Mouse (Mus musculus) heart, embryonic 12.5 days (tissue): ENCODE results near the gene Map2k4. TPM values are rescaled to one million over a fixed set of nuclear protein-coding genes. Genes with fewer than 3 reads are reported as not detected.
A peak's percentile ranks its signal among the peaks of the same experiment; 100 is the strongest.

Experiments used
- ATAC-seq: fragments of 200-750 bp; cut with Nextera tagmentation; 2 replicates; pipeline ENCODE4 v1.8.0; 2017; ENCODE audit warnings: moderate TSS enrichment, moderate library complexity; ENCODE audit not compliant: insufficient number of reproducible peaks, low FRiP score
- H3K27ac ChIP-seq: fragments of 300-500 bp; sonication (generic); 2 replicates; pipeline ENCODE4 v1.5.1; 2016; ENCODE audit warnings: mild to moderate bottlenecking, moderate library complexity; ENCODE audit not compliant: poor library complexity, severe bottlenecking
- H3K27me3 ChIP-seq: fragments of 300-500 bp; sonication (generic); replicated peaks from 2 replicates; pipeline ENCODE4 v1.6.1; 2016; ENCODE audit warnings: mild to moderate bottlenecking, moderate library complexity
- H3K36me3 ChIP-seq: fragments of 300-500 bp; sonication (generic); 2 replicates; pipeline ENCODE4 v1.6.1; 2016; ENCODE audit warnings: mild to moderate bottlenecking, moderate library complexity
- H3K4me1 ChIP-seq: fragments of 300-500 bp; sonication (generic); replicated peaks from 2 replicates; pipeline ENCODE4 v1.6.1; 2016; ENCODE audit warnings: mild to moderate bottlenecking
- H3K4me2 ChIP-seq: fragments of 300-500 bp; sonication (generic); 2 replicates; pipeline ENCODE4 v1.6.1; 2016; ENCODE audit warnings: mild to moderate bottlenecking, moderate library complexity
- H3K4me3 ChIP-seq: fragments of 300-500 bp; sonication (generic); 2 replicates; pipeline ENCODE4 v1.5.1; 2016; ENCODE audit warnings: mild to moderate bottlenecking
- H3K9ac ChIP-seq: fragments of 300-500 bp; sonication (generic); 2 replicates; pipeline ENCODE4 v1.6.1; 2016; ENCODE audit warnings: mild to moderate bottlenecking, moderate library complexity
- H3K9me3 ChIP-seq: fragments of 300-500 bp; sonication (generic); replicated peaks from 2 replicates; pipeline ENCODE4 v1.6.1; 2016; ENCODE audit warnings: mild to moderate bottlenecking, moderate library complexity
- WGBS: fragments of 180-500 bp; shearing (Covaris S2); methylation state at CpG from one replicate; pipeline ENCODE4 v1.1.7; 2016; 5-methylcytosine and 5-hydroxymethylcytosine counted together
- polyA plus RNA-seq: library from polyadenylated mRNA; unstranded; fragments of >200 nt; fragmentation: Nextera tagmentation; extraction: Ambion mirVana; gene quantifications from 2 replicates; pipeline ENCODE4 v1.2.1, GENCODE M21; 2016

The Map2k4 gene
- polyA plus RNA-seq, 1 experiment from 2014 or later: 73.4 TPM

- Histone ChIP-seq H3K27me3 (no peaks in the 10 kb centered on the region), H3K9me3 (no peaks in the 10 kb centered on the region), H3K36me3 (no peaks in the 10 kb centered on the region), H3K9ac (no peak overlapping the region), H3K27ac (no peak overlapping the region), H3K4me2 (no peak overlapping the region), H3K4me3 (no peak overlapping the region), H3K4me1 (no peaks in the 10 kb centered on the region)
- 56% methylated on average over 3 of the region's 3 CpGs for WGBS
- no peak for ATAC-seq
These were observed 13.8 kb upstream of the Map2k4 start for GRCm38 (mm10) chr11:65801899-65802298.

GRCm38 (mm10) chr11:65795896-65796295, 7.8 kb upstream of the Map2k4 start:
- 86% methylated on average over 1 of the region's 1 CpGs for WGBS
- H3K27ac ChIP-seq: no peak overlapping the region
- H3K36me3 ChIP-seq: no peaks in the 10 kb centered on the region
- no peaks in the 10 kb centered on the region for H3K27me3 ChIP-seq
- H3K4me1 ChIP-seq: 0 out of 2 replicates have a peak, but pooled peaks cover 9% of the 10 kb centered on the region
- no peak for ATAC-seq
- no peaks in the 10 kb centered on the region for H3K9me3 ChIP-seq
- no peak overlapping the region for H3K4me3 ChIP-seq
- no peak overlapping the region for H3K4me2 ChIP-seq
- H3K9ac ChIP-seq: no peak overlapping the region

- H3K4me1 ChIP-seq: 0 out of 2 replicates have a peak, but pooled peaks cover 9% of the 10 kb centered on the region
- 51% methylated on average over 10 of the region's 10 CpGs for WGBS
- H3K27ac ChIP-seq: no peak overlapping the region
- H3K9me3 ChIP-seq: no peaks in the 10 kb centered on the region
- H3K4me3 ChIP-seq: no peak overlapping the region
- no peak for ATAC-seq
- H3K36me3 ChIP-seq: no peaks in the 10 kb centered on the region
- no peak overlapping the region for H3K4me2 ChIP-seq
- H3K9ac ChIP-seq: no peak overlapping the region
- H3K27me3 ChIP-seq: no peaks in the 10 kb centered on the region
These were observed 6.5 kb upstream of the Map2k4 start for GRCm38 (mm10) chr11:65794428-65795219.

- under 1% methylated on average over 58 of the region's 71 CpGs for WGBS
- Histone ChIP-seq H3K9ac (peak overlapping the region; percentile 95), H3K4me1 (peaks cover 10% of the 10 kb centered on the region), H3K9me3 (no peaks in the 10 kb centered on the region), H3K27me3 (no peaks in the 10 kb centered on the region), H3K36me3 (0 out of 2 replicates have a peak, but pooled peaks cover 3% of the 10 kb centered on the region), H3K4me3 (peak overlapping the region; percentile 90), H3K27ac (peak overlapping the region; percentile 80), H3K4me2 (peak overlapping the region; percentile 86)
- peak; percentile 83 for ATAC-seq
These were observed 511 bp downstream of the Map2k4 start for GRCm38 (mm10) chr11:65787421-65788151.

- H3K9ac ChIP-seq: no peak overlapping the region
- 0 out of 2 replicates have a peak, but pooled peaks cover 3% of the 10 kb centered on the region for H3K36me3 ChIP-seq
- H3K4me2 ChIP-seq: peak overlapping the region; percentile 42
- ATAC-seq: no peak
- H3K27me3 ChIP-seq: no peaks in the 10 kb centered on the region
- peaks cover 10% of the 10 kb centered on the region for H3K4me1 ChIP-seq
- no peak overlapping the region for H3K27ac ChIP-seq
- no peaks in the 10 kb centered on the region for H3K9me3 ChIP-seq
- WGBS: 61% methylated on average over 2 of the region's 2 CpGs
- H3K4me3 ChIP-seq: peak overlapping the region; percentile 18; the same call in 1 of the 2 replicates
These were observed 1.9 kb downstream of the Map2k4 start for GRCm38 (mm10) chr11:65786160-65786559.

GRCm38 (mm10) chr11:65781596-65781995, 6.5 kb downstream of the Map2k4 start:
- Histone ChIP-seq H3K9ac (no peak overlapping the region), H3K9me3 (no peaks in the 10 kb centered on the region), H3K4me3 (no peak overlapping the region), H3K36me3 (peaks cover 13% of the 10 kb centered on the region), H3K27me3 (no peaks in the 10 kb centered on the region), H3K4me1 (peaks cover 44% of the 10 kb centered on the region), H3K27ac (no peak overlapping the region), H3K4me2 (no peak overlapping the region)
- 77% methylated on average over 3 of the region's 3 CpGs for WGBS
- ATAC-seq: no peak

GRCm38 (mm10) chr11:65779578-65779977, 8.5 kb downstream of the Map2k4 start:
- no peak overlapping the region for H3K4me3 ChIP-seq
- peaks cover 40% of the 10 kb centered on the region for H3K4me1 ChIP-seq
- no peak for ATAC-seq
- H3K4me2 ChIP-seq: no peak overlapping the region
- peaks cover 10% of the 10 kb centered on the region for H3K36me3 ChIP-seq
- 94% methylated on average over 1 of the region's 1 CpGs for WGBS
- H3K27ac ChIP-seq: no peak overlapping the region
- H3K27me3 ChIP-seq: no peaks in the 10 kb centered on the region
- H3K9me3 ChIP-seq: no peaks in the 10 kb centered on the region
- H3K9ac ChIP-seq: no peak overlapping the region

GRCm38 (mm10) chr11:65779066-65779465, 9.0 kb downstream of the Map2k4 start:
- Histone ChIP-seq H3K36me3 (peaks cover 10% of the 10 kb centered on the region), H3K4me2 (no peak overlapping the region), H3K9me3 (no peaks in the 10 kb centered on the region), H3K27ac (no peak overlapping the region), H3K4me3 (no peak overlapping the region), H3K9ac (no peak overlapping the region), H3K4me1 (peaks cover 40% of the 10 kb centered on the region), H3K27me3 (no peaks in the 10 kb centered on the region)
- no peak for ATAC-seq
- WGBS: 45% methylated on average over 1 of the region's 1 CpGs

GRCm38 (mm10) chr11:65777810-65778209, 10.3 kb downstream of the Map2k4 start:
- Histone ChIP-seq H3K9me3 (no peaks in the 10 kb centered on the region), H3K4me1 (peaks cover 50% of the 10 kb centered on the region), H3K27me3 (no peaks in the 10 kb centered on the region), H3K4me3 (no peak overlapping the region), H3K9ac (no peak overlapping the region), H3K4me2 (no peak overlapping the region), H3K36me3 (peaks cover 10% of the 10 kb centered on the region), H3K27ac (no peak overlapping the region)
- ATAC-seq: no peak
- WGBS: 66% methylated on average over 5 of the region's 5 CpGs

- 47% methylated on average over 2 of the region's 2 CpGs for WGBS
- peaks cover 10% of the 10 kb centered on the region for H3K36me3 ChIP-seq
- no peak for ATAC-seq
- peaks cover 50% of the 10 kb centered on the region for H3K4me1 ChIP-seq
- H3K9me3 ChIP-seq: no peaks in the 10 kb centered on the region
- H3K9ac ChIP-seq: no peak overlapping the region
- no peak overlapping the region for H3K4me3 ChIP-seq
- H3K27ac ChIP-seq: peak overlapping the region; percentile 32
- no peaks in the 10 kb centered on the region for H3K27me3 ChIP-seq
- peak overlapping the region; percentile 24; the same call in 1 of the 2 replicates for H3K4me2 ChIP-seq
These were observed 11.0 kb downstream of the Map2k4 start for GRCm38 (mm10) chr11:65776906-65777611.
